Mouse (Mus musculus) duodenum, adult 2 months (tissue): Measurements from ENCODE around the gene Kcnq4. TPM values are rescaled to one million over a fixed set of nuclear protein-coding genes. Genes with fewer than 3 reads are reported as not detected.

ENCODE experiments used
- polyA plus RNA-seq: library from polyadenylated mRNA; depleted of rRNA; stranded (reverse); fragments of >200 nt; gene quantifications from 2 replicates; pipeline ENCODE4 v1.2.3, GENCODE M21; 2012; ENCODE audit warnings: low replicate concordance; rRNA removed

Kcnq4 gene
- polyA plus RNA-seq: 3.5 and 5.5 TPM in 2 replicates

GRCm38 (mm10) chr4:120747941-120748866 lies at the start of gene Kcnq4:
Gene Kcnq4 (minus strand): TSS chr4:120748612.

GRCm38 (mm10) chr4:120666358-120667024 lies 81.9 kb downstream of the Kcnq4 start, which contains the start of gene Cited4:
Gene Cited4 (plus strand): TSS chr4:120666572.

Other genes with a start within 250 kb of the Kcnq4 start
- gene Slfnl1, start 216.4 kb downstream of the Kcnq4 start, polyA plus RNA-seq: 0.09 TPM in 1 of 2 replicates, not detected in the other
- gene Ctps, start 178.3 kb downstream of the Kcnq4 start, polyA plus RNA-seq: 1.4 and 1.8 TPM in 2 replicates
- not detected in 2 replicates for gene Gm8439, start 159.9 kb downstream of the Kcnq4 start, polyA plus RNA-seq
- 28.2 and 28.6 TPM in 2 replicates for gene Cited4, start 82.0 kb downstream of the Kcnq4 start, polyA plus RNA-seq
- gene Nfyc, start 83.0 kb upstream of the Kcnq4 start, polyA plus RNA-seq: 184 and 187 TPM in 2 replicates
- 0.18 and 0.61 TPM in 2 replicates for gene Rims3, start 106.2 kb upstream of the Kcnq4 start, polyA plus RNA-seq
- 1.1 and 1.3 TPM in 2 replicates for gene Exo5, start 176.4 kb upstream of the Kcnq4 start, polyA plus RNA-seq
- 1.1 TPM in 2 replicates for gene Zfp69, start 203.1 kb upstream of the Kcnq4 start, polyA plus RNA-seq